Mouse (Mus musculus) ES-Bruce4 (cell line): Measurements from ENCODE around the gene AI413582.

Experiments used
- CTCF ChIP-seq: IDR thresholded peaks from one replicate; pipeline ENCODE4 v1.8.1; 2011; ENCODE audit warnings: low read depth, low read length
- EP300 ChIP-seq: IDR thresholded peaks from 2 replicates; pipeline ENCODE4 v1.6.1; 2011; ENCODE audit warnings: low read depth, low read length; ENCODE audit not compliant: insufficient read depth
- POLR2A ChIP-seq: IDR thresholded peaks from one replicate; pipeline ENCODE4 v1.8.1; 2011; ENCODE audit warnings: low read length; ENCODE audit not compliant: insufficient read depth

GRCm38 (mm10) chr17:27541984-27542383, 23.6 kb downstream of the AI413582 start:
- no peak for TF ChIP-seq CTCF
- no peak for TF ChIP-seq POLR2A
- TF ChIP-seq EP300, result no peak
